Comparison of ENCODE assay signal across 8 mouse cellular contexts in genomic region chr14:84447661-84448380, GRCm38 (mm10). TPM values are rescaled to one million over a fixed set of nuclear protein-coding genes. Genes with fewer than 3 reads are reported as not detected.
A peak's percentile ranks its signal among the peaks of the same experiment; 100 is the strongest.
DNase-seq lines count a peak whose midpoint lies in the region; ATAC-seq lines count a peak whose summit lies in the region.

No protein-coding gene starts in this region.

- no peak for DNase-seq in cerebellum, adult 11 months
- peak; percentile 31 to 33 for DNase-seq in cerebellum, postnatal 25 days
- no peak for DNase-seq in adipocyte (ENCODE audit: low spot score)

- H3K4me1 ChIP-seq in heart, embryonic 11.5 days (ENCODE audit: control insufficient read depth, insufficient read depth, low read length), result peaks cover 16% of the 10 kb centered on the region
- 0 out of 2 replicates have a peak, but pooled peaks cover 5% of the 10 kb centered on the region for H3K4me1 ChIP-seq in kidney, embryonic 14.5 days (ENCODE audit: control insufficient read depth, insufficient read depth, low read length)
- H3K4me1 ChIP-seq in limb, embryonic 15.5 days, result peaks cover 47% of the 10 kb centered on the region
- peaks cover 13% of the 10 kb centered on the region for H3K4me1 ChIP-seq in neural tube, embryonic 15.5 days

- 4% methylated on average over 45 of the region's 45 CpGs for WGBS in heart, embryonic 11.5 days (ENCODE audit: insufficient replicate concordance)
- WGBS in kidney, embryonic 14.5 days, result 6% methylated on average over 45 of the region's 45 CpGs
- 4% methylated on average over 45 of the region's 45 CpGs for WGBS in limb, embryonic 15.5 days
- 4% methylated on average over 45 of the region's 45 CpGs for WGBS in neural tube, embryonic 15.5 days

- H3K4me3 ChIP-seq in heart, embryonic 11.5 days (ENCODE audit: low read depth, low read length), result peak overlapping the region; percentile 58
- peak overlapping the region; percentile 59 for H3K4me3 ChIP-seq in kidney, embryonic 14.5 days (ENCODE audit: low read length)
- peak overlapping the region; percentile 57 for H3K4me3 ChIP-seq in limb, embryonic 15.5 days
- peak overlapping the region; percentile 68 for H3K4me3 ChIP-seq in neural tube, embryonic 15.5 days (replicated peaks)

- ATAC-seq in cerebellum, adult (ENCODE audit: insufficient number of reproducible peaks, low FRiP score, low TSS enrichment), result peak; percentile 2; the same call in 1 of the 2 replicates
- no peak for ATAC-seq in heart, embryonic 11.5 days (replicated peaks; ENCODE audit: insufficient number of reproducible peaks, low FRiP score, low TSS enrichment)
- no peak for ATAC-seq in kidney, embryonic 14.5 days (ENCODE audit: low FRiP score, low TSS enrichment)
- ATAC-seq in limb, embryonic 15.5 days (ENCODE audit: insufficient number of reproducible peaks, low FRiP score, low TSS enrichment, low read depth), result no peak
- ATAC-seq in neural tube, embryonic 15.5 days (ENCODE audit: low FRiP score), result no peak

- no peaks in the 10 kb centered on the region for H3K36me3 ChIP-seq in heart, embryonic 11.5 days (ENCODE audit: control insufficient read depth, insufficient read depth, low read length)
- no peaks in the 10 kb centered on the region for H3K36me3 ChIP-seq in kidney, embryonic 14.5 days (ENCODE audit: control insufficient read depth, insufficient read depth, low read length)
- no peaks in the 10 kb centered on the region for H3K36me3 ChIP-seq in limb, embryonic 15.5 days
- H3K36me3 ChIP-seq in neural tube, embryonic 15.5 days, result no peaks in the 10 kb centered on the region

- H3K27ac ChIP-seq in heart, embryonic 11.5 days (ENCODE audit: low read depth, low read length), result no peak overlapping the region
- H3K27ac ChIP-seq in kidney, embryonic 14.5 days (ENCODE audit: low read depth, low read length), result no peak overlapping the region
- H3K27ac ChIP-seq in limb, embryonic 15.5 days, result no peak overlapping the region
- no peak overlapping the region; the same call in 1 of the 2 replicates for H3K27ac ChIP-seq in neural tube, embryonic 15.5 days (replicated peaks)

- peak overlapping the region; percentile 88 for H3K4me2 ChIP-seq in heart, embryonic 11.5 days
- H3K4me2 ChIP-seq in kidney, embryonic 14.5 days (replicated peaks; ENCODE audit: low read depth, low read length), result peak overlapping the region; percentile 82
- peak overlapping the region; percentile 93 for H3K4me2 ChIP-seq in limb, embryonic 15.5 days
- H3K4me2 ChIP-seq in neural tube, embryonic 15.5 days, result peak overlapping the region; percentile 81

- no peaks in the 10 kb centered on the region for H3K9me3 ChIP-seq in heart, embryonic 11.5 days (replicated peaks; ENCODE audit: control insufficient read depth, low read length)
- H3K9me3 ChIP-seq in kidney, embryonic 14.5 days (ENCODE audit: control insufficient read depth, low read length), result no peaks in the 10 kb centered on the region
- no peaks in the 10 kb centered on the region for H3K9me3 ChIP-seq in limb, embryonic 15.5 days
- H3K9me3 ChIP-seq in neural tube, embryonic 15.5 days (replicated peaks), result no peaks in the 10 kb centered on the region

- H3K9ac ChIP-seq in heart, embryonic 11.5 days (ENCODE audit: low read depth, low read length), result no peak overlapping the region
- H3K9ac ChIP-seq in kidney, embryonic 14.5 days (ENCODE audit: low read depth, low read length), result peak overlapping the region; percentile 31; the same call in 1 of the 2 replicates
- H3K9ac ChIP-seq in limb, embryonic 15.5 days, result no peak overlapping the region
- H3K9ac ChIP-seq in neural tube, embryonic 15.5 days (replicated peaks), result peak overlapping the region; percentile 69

- H3K27me3 ChIP-seq in heart, embryonic 11.5 days (ENCODE audit: control insufficient read depth, insufficient read depth, low read length), result peaks cover 27% of the 10 kb centered on the region
- peaks cover 31% of the 10 kb centered on the region for H3K27me3 ChIP-seq in kidney, embryonic 14.5 days (ENCODE audit: control insufficient read depth, insufficient read depth, low read length)
- H3K27me3 ChIP-seq in limb, embryonic 15.5 days, result peaks cover 48% of the 10 kb centered on the region
- no peaks in the 10 kb centered on the region for H3K27me3 ChIP-seq in neural tube, embryonic 15.5 days (replicated peaks)

RNA-seq across cellular contexts. Expression of gene Pcdh17, which starts 4.5 kb away (rescaled TPM):
- 1.8 and 1.9 TPM in 2 replicates for polyA plus RNA-seq in heart, embryonic 11.5 days (2014; fragmentation: Nextera tagmentation; extraction: Ambion mirVana)
- 7.1 and 7.9 TPM in 2 replicates for polyA plus RNA-seq in kidney, embryonic 14.5 days (2014; fragmentation: Nextera tagmentation; extraction: Ambion mirVana)
- 4.1 and 5.3 TPM in 2 replicates for polyA plus RNA-seq in limb, embryonic 15.5 days (2015; fragmentation: Nextera tagmentation; extraction: Ambion mirVana)
- 28.6 and 32.8 TPM in 2 replicates for polyA plus RNA-seq in neural tube, embryonic 15.5 days (2015; fragmentation: Nextera tagmentation; extraction: Ambion mirVana)

Comparison
In these comparisons a context has a peak if more than half of its experiments do, and no peak if none do; other contexts are left out.
1. DNase-seq: peak in cerebellum, postnatal 25 days (2 of 2); none in cerebellum, adult 11 months (single experiment) and adipocyte (single experiment).
2. H3K9ac ChIP-seq: peak in kidney, embryonic 14.5 days (single experiment) and neural tube, embryonic 15.5 days (single experiment); none in heart, embryonic 11.5 days (single experiment) and limb, embryonic 15.5 days (single experiment).
3. Peak in every context shown above with its lines, with median percentiles within 50 percentile points of each other: H3K4me2 ChIP-seq and H3K4me3 ChIP-seq.